Mouse (Mus musculus) midbrain, embryonic 12.5 days (tissue): Measurements from ENCODE around the gene Ephb1. TPM values are rescaled to one million over a fixed set of nuclear protein-coding genes. Genes with fewer than 3 reads are reported as not detected.
A peak's percentile ranks its signal among the peaks of the same experiment; 100 is the strongest.

ENCODE experiments used
- ATAC-seq: fragments of 200-750 bp; cut with Nextera tagmentation; 2 replicates; pipeline ENCODE4 v1.8.0; 2017; ENCODE audit warnings: low read depth, moderate TSS enrichment, moderate library complexity; ENCODE audit not compliant: low FRiP score
- H3K27ac ChIP-seq: fragments of 300-500 bp; sonication (generic); replicated peaks from 2 replicates; pipeline ENCODE4 v1.5.1; 2016; ENCODE audit warnings: mild to moderate bottlenecking
- H3K27me3 ChIP-seq: fragments of 300-500 bp; sonication (generic); 2 replicates; pipeline ENCODE4 v1.6.1; 2016; ENCODE audit warnings: mild to moderate bottlenecking
- H3K36me3 ChIP-seq: fragments of 300-500 bp; sonication (generic); 2 replicates; pipeline ENCODE4 v1.6.1; 2016
- H3K4me1 ChIP-seq: fragments of 300-500 bp; sonication (generic); 2 replicates; pipeline ENCODE4 v1.6.1; 2016
- H3K4me2 ChIP-seq: fragments of 300-500 bp; sonication (generic); replicated peaks from 2 replicates; pipeline ENCODE4 v1.6.1; 2016; ENCODE audit warnings: mild to moderate bottlenecking, moderate library complexity
- H3K4me3 ChIP-seq: fragments of 300-500 bp; sonication (generic); 2 replicates; pipeline ENCODE4 v1.5.1; 2016; ENCODE audit warnings: mild to moderate bottlenecking
- H3K9ac ChIP-seq: fragments of 300-500 bp; sonication (generic); replicated peaks from 2 replicates; pipeline ENCODE4 v1.6.1; 2016; ENCODE audit warnings: mild to moderate bottlenecking, moderate library complexity
- H3K9me3 ChIP-seq: fragments of 300-500 bp; sonication (generic); 2 replicates; pipeline ENCODE4 v1.6.1; 2016; ENCODE audit warnings: mild to moderate bottlenecking
- WGBS: fragments of 180-500 bp; shearing (Covaris S2); methylation state at CpG from one replicate; pipeline ENCODE4 v1.1.7; 2016; 5-methylcytosine and 5-hydroxymethylcytosine counted together
- polyA plus RNA-seq: library from polyadenylated mRNA; unstranded; fragments of >200 nt; fragmentation: Nextera tagmentation; extraction: Ambion mirVana; gene quantifications from 2 replicates; pipeline ENCODE4 v1.2.1, GENCODE M21; 2016

Ephb1 gene
- polyA plus RNA-seq, 1 experiment from 2014 or later: 29.9 TPM

GRCm38 (mm10) chr9:102181276-102181675, 173.2 kb downstream of the Ephb1 start:
- Histone ChIP-seq H3K9me3 (no peaks in the 10 kb centered on the region), H3K9ac (no peak overlapping the region), H3K4me1 (peaks cover 51% of the 10 kb centered on the region), H3K4me3 (no peak overlapping the region), H3K36me3 (no peaks in the 10 kb centered on the region), H3K4me2 (no peak overlapping the region), H3K27me3 (peaks cover 18% of the 10 kb centered on the region), H3K27ac (peak overlapping the region; percentile 77)
- peak; percentile 64 for ATAC-seq
- 35% methylated on average over 3 of the region's 3 CpGs for WGBS

GRCm38 (mm10) chr9:102180486-102180885, 174.0 kb downstream of the Ephb1 start:
- peaks cover 51% of the 10 kb centered on the region for H3K4me1 ChIP-seq
- peak overlapping the region; percentile 77 for H3K27ac ChIP-seq
- H3K9me3 ChIP-seq: no peaks in the 10 kb centered on the region
- H3K27me3 ChIP-seq: peaks cover 12% of the 10 kb centered on the region
- H3K36me3 ChIP-seq: no peaks in the 10 kb centered on the region
- 0 out of 2 replicates have a peak overlapping the region, but pooled peaks have one; percentile 20 for H3K9ac ChIP-seq
- no peak overlapping the region for H3K4me3 ChIP-seq
- 37% methylated on average over 2 of the region's 2 CpGs for WGBS
- H3K4me2 ChIP-seq: no peak overlapping the region
- no peak for ATAC-seq

- no peak overlapping the region; the same call in 1 of the 2 replicates for H3K27ac ChIP-seq
- ATAC-seq: no peak
- no peaks in the 10 kb centered on the region for H3K9me3 ChIP-seq
- peaks cover 9% of the 10 kb centered on the region for H3K27me3 ChIP-seq
- no peaks in the 10 kb centered on the region for H3K36me3 ChIP-seq
- H3K4me3 ChIP-seq: no peak overlapping the region
- peaks cover 47% of the 10 kb centered on the region for H3K4me1 ChIP-seq
- H3K9ac ChIP-seq: no peak overlapping the region
- H3K4me2 ChIP-seq: no peak overlapping the region
- 41% methylated on average over 2 of the region's 2 CpGs for WGBS
Measured at GRCm38 (mm10) chr9:102180070-102180469, 174.4 kb downstream of the Ephb1 start.

- Histone ChIP-seq H3K36me3 (no peaks in the 10 kb centered on the region), H3K27ac (no peak overlapping the region)
- WGBS: 77% methylated on average over 7 of the region's 7 CpGs
Measured at GRCm38 (mm10) chr9:102169706-102170105, 184.8 kb downstream of the Ephb1 start.

GRCm38 (mm10) chr9:102155876-102156275, 198.6 kb downstream of the Ephb1 start:
- 83% methylated on average over 3 of the region's 3 CpGs for WGBS
- H3K9me3 ChIP-seq: no peaks in the 10 kb centered on the region
- H3K27me3 ChIP-seq: peaks cover 13% of the 10 kb centered on the region
- no peaks in the 10 kb centered on the region for H3K36me3 ChIP-seq
- H3K4me2 ChIP-seq: no peak overlapping the region
- no peak overlapping the region for H3K27ac ChIP-seq
- no peak overlapping the region for H3K9ac ChIP-seq
- ATAC-seq: no peak
- no peaks in the 10 kb centered on the region for H3K4me1 ChIP-seq
- no peak overlapping the region for H3K4me3 ChIP-seq

More at GRCm38 (mm10) chr9:102169706-102170105, 184.8 kb downstream of the Ephb1 start:
- Histone ChIP-seq H3K4me1 (peaks cover 6% of the 10 kb centered on the region; the same call in 1 of the 2 replicates), H3K9me3 (no peaks in the 10 kb centered on the region), H3K4me3 (no peak overlapping the region), H3K4me2 (no peak overlapping the region), H3K27me3 (0 out of 2 replicates have a peak, but pooled peaks cover 6% of the 10 kb centered on the region), H3K9ac (no peak overlapping the region)
- ATAC-seq: no peak

- H3K4me2 ChIP-seq: no peak overlapping the region
- ATAC-seq: no peak
- no peaks in the 10 kb centered on the region; the same call in 1 of the 2 replicates for H3K4me1 ChIP-seq
- H3K27me3 ChIP-seq: no peaks in the 10 kb centered on the region
- no peak overlapping the region for H3K27ac ChIP-seq
- no peak overlapping the region for H3K4me3 ChIP-seq
- 93% methylated on average over 4 of the region's 4 CpGs for WGBS
- H3K9ac ChIP-seq: no peak overlapping the region
- H3K36me3 ChIP-seq: no peaks in the 10 kb centered on the region
- no peaks in the 10 kb centered on the region for H3K9me3 ChIP-seq
Measured at GRCm38 (mm10) chr9:102139181-102139580, 215.3 kb downstream of the Ephb1 start.

GRCm38 (mm10) chr9:102138671-102139070, 215.8 kb downstream of the Ephb1 start:
- no peaks in the 10 kb centered on the region for H3K27me3 ChIP-seq
- no peak overlapping the region for H3K27ac ChIP-seq
- no peak overlapping the region for H3K9ac ChIP-seq
- no peaks in the 10 kb centered on the region; the same call in 1 of the 2 replicates for H3K4me1 ChIP-seq
- no peak for ATAC-seq
- no peak overlapping the region for H3K4me2 ChIP-seq
- H3K36me3 ChIP-seq: no peaks in the 10 kb centered on the region
- no peaks in the 10 kb centered on the region for H3K9me3 ChIP-seq
- no peak overlapping the region for H3K4me3 ChIP-seq
- WGBS: 58% methylated on average over 7 of the region's 7 CpGs

- Histone ChIP-seq H3K4me2 (no peak overlapping the region), H3K4me3 (no peak overlapping the region), H3K27ac (no peak overlapping the region), H3K27me3 (no peaks in the 10 kb centered on the region), H3K36me3 (no peaks in the 10 kb centered on the region), H3K4me1 (no peaks in the 10 kb centered on the region; the same call in 1 of the 2 replicates), H3K9me3 (no peaks in the 10 kb centered on the region), H3K9ac (no peak overlapping the region)
- ATAC-seq: 0 out of 2 replicates have a peak, but pooled peaks have one; percentile 52
Measured at GRCm38 (mm10) chr9:102138187-102138586, 216.3 kb downstream of the Ephb1 start.

- peaks cover 17% of the 10 kb centered on the region for H3K27me3 ChIP-seq
- no peak overlapping the region for H3K27ac ChIP-seq
- H3K4me1 ChIP-seq: peaks cover 12% of the 10 kb centered on the region
- ATAC-seq: no peak
- no peak overlapping the region for H3K4me2 ChIP-seq
- H3K9me3 ChIP-seq: no peaks in the 10 kb centered on the region
- H3K9ac ChIP-seq: no peak overlapping the region
- H3K36me3 ChIP-seq: no peaks in the 10 kb centered on the region
- H3K4me3 ChIP-seq: no peak overlapping the region
Measured at GRCm38 (mm10) chr9:102130506-102130905, 224.0 kb downstream of the Ephb1 start.

GRCm38 (mm10) chr9:102126510-102126909, 228.0 kb downstream of the Ephb1 start:
- peaks cover 36% of the 10 kb centered on the region for H3K4me1 ChIP-seq
- no peaks in the 10 kb centered on the region for H3K9me3 ChIP-seq
- 50% methylated on average over 3 of the region's 3 CpGs for WGBS
- H3K36me3 ChIP-seq: no peaks in the 10 kb centered on the region
- no peak overlapping the region for H3K27ac ChIP-seq
- no peak for ATAC-seq
- no peak overlapping the region for H3K9ac ChIP-seq
- no peak overlapping the region for H3K4me2 ChIP-seq
- H3K27me3 ChIP-seq: peaks cover 35% of the 10 kb centered on the region
- H3K4me3 ChIP-seq: no peak overlapping the region

- Histone ChIP-seq H3K27me3 (peaks cover 38% of the 10 kb centered on the region), H3K4me3 (no peak overlapping the region), H3K4me2 (peak overlapping the region; percentile 2; the same call in 1 of the 2 replicates), H3K9me3 (no peaks in the 10 kb centered on the region), H3K36me3 (no peaks in the 10 kb centered on the region), H3K9ac (no peak overlapping the region), H3K27ac (no peak overlapping the region), H3K4me1 (peaks cover 36% of the 10 kb centered on the region)
- WGBS: 4% methylated on average over 4 of the region's 4 CpGs
- ATAC-seq: peak; percentile 75
Measured at GRCm38 (mm10) chr9:102122880-102123453, 231.5 kb downstream of the Ephb1 start.

- ATAC-seq: no peak
- Histone ChIP-seq H3K36me3 (no peaks in the 10 kb centered on the region), H3K9ac (no peak overlapping the region), H3K4me1 (peaks cover 18% of the 10 kb centered on the region), H3K4me2 (no peak overlapping the region), H3K27ac (no peak overlapping the region), H3K27me3 (peaks cover 15% of the 10 kb centered on the region), H3K9me3 (no peaks in the 10 kb centered on the region), H3K4me3 (no peak overlapping the region)
- 94% methylated on average over 3 of the region's 3 CpGs for WGBS
Measured at GRCm38 (mm10) chr9:102119422-102119821, 235.1 kb downstream of the Ephb1 start.

- no peak overlapping the region for H3K4me3 ChIP-seq
- WGBS: 94% methylated on average over 10 of the region's 10 CpGs
- no peaks in the 10 kb centered on the region for H3K36me3 ChIP-seq
- no peaks in the 10 kb centered on the region for H3K4me1 ChIP-seq
- H3K27ac ChIP-seq: no peak overlapping the region
- H3K4me2 ChIP-seq: no peak overlapping the region
- ATAC-seq: no peak
- peaks cover 9% of the 10 kb centered on the region; the same call in 1 of the 2 replicates for H3K27me3 ChIP-seq
- no peak overlapping the region for H3K9ac ChIP-seq
- H3K9me3 ChIP-seq: no peaks in the 10 kb centered on the region
Measured at GRCm38 (mm10) chr9:102115326-102115725, 239.2 kb downstream of the Ephb1 start.
